Mouse (Mus musculus): ENCODE results near the gene Mettl9.

- TF ChIP-seq CTCF (conservative IDR thresholded peaks at IDR 0.05; ENCODE audit: low read length) (no peak), NANOG (IDR thresholded peaks at IDR 0.05; ENCODE audit: borderline replicate concordance, low read length) (no peak)
Observed at GRCm38 (mm10) chr7:121111762-121112161, 77.5 kb downstream of the Mettl9 start.

Measured in E14TG2a.4 (cell line).